Mouse (Mus musculus): ENCODE results near the gene Txnip.

DNA sequence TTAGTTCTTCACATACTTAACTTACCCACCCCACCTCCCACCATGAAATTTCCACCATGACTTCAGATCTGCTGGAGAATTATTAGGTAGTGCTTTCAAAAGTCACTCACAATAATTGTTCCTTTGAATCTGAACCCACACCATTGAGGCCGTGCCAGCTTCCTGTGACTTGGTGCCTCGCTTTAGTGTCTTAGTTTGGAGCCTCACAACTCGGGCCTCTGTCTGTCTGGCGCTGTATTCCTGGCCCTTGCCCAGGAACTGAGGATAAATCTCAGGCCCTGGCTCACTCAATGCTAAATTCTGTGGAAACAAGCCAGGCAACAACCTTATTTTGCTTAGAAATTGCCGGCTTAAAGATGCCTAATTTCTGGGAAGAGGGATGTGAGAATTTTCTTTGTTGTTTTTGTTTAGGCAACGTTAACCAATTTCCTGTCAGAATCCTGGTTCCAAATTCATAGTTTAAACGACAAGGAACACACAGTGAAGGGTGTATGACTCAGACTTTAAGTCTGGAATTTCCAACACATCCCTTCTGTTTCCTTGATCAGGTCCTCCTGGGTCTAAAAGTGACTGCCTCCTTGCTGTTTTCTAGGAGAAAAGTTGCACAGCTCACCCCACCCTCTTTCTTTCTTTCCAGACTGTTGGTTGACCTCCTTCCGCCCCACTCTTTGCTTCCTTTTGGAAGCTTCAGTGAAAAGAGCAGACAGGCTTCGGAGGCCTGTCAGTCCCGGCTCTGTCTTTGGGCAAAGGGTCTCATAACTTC is 44.4 kb downstream of the Txnip start:
- no peak for TF ChIP-seq CTCF (IDR thresholded peaks at IDR 0.05)
- no peak for TF ChIP-seq EP300 (IDR thresholded peaks at IDR 0.05)
